Mouse (Mus musculus) lung, postnatal 0 days (tissue): Measurements from ENCODE around the gene Dok5. TPM values are rescaled to one million over a fixed set of nuclear protein-coding genes. Genes with fewer than 3 reads are reported as not detected.

Source experiments
- ATAC-seq: fragments of 200-750 bp; cut with Nextera tagmentation; 2 replicates; pipeline ENCODE4 v1.8.0; 2017; ENCODE audit warnings: moderate library complexity
- DNase-seq: peaks from one replicate; pipeline ENCODE4 v3.0.0-alpha.2; 2016; ENCODE audit warnings: low spot score
- H3K27ac ChIP-seq: fragments of 300-500 bp; sonication (generic); 2 replicates; pipeline ENCODE4 v1.5.1; 2014; ENCODE audit warnings: antibody characterized with exemption, mild to moderate bottlenecking, low read length, mixed read lengths
- H3K27me3 ChIP-seq: fragments of 300-500 bp; sonication (generic); replicated peaks from 2 replicates; pipeline ENCODE4 v1.6.1; 2014; ENCODE audit warnings: low read length, mixed read lengths; ENCODE audit not compliant: insufficient read depth
- H3K36me3 ChIP-seq: fragments of 300-500 bp; sonication (generic); 2 replicates; pipeline ENCODE4 v1.6.1; 2014; ENCODE audit warnings: low read length, mixed read lengths; ENCODE audit not compliant: insufficient read depth
- H3K4me1 ChIP-seq: fragments of 300-500 bp; sonication (generic); 2 replicates; pipeline ENCODE4 v1.6.1; 2014; ENCODE audit warnings: antibody characterized with exemption, low read depth, low read length, mixed read lengths; ENCODE audit not compliant: insufficient read depth
- H3K4me2 ChIP-seq: fragments of 300-500 bp; sonication (generic); replicated peaks from 2 replicates; pipeline ENCODE4 v1.6.1; 2014; ENCODE audit warnings: low read depth, mild to moderate bottlenecking, low read length, moderate library complexity, mixed read lengths
- H3K4me3 ChIP-seq: fragments of 300-500 bp; sonication (generic); 2 replicates; pipeline ENCODE4 v1.5.1; 2014; ENCODE audit warnings: low read depth, low read length
- H3K9ac ChIP-seq: fragments of 300-500 bp; sonication (generic); replicated peaks from 2 replicates; pipeline ENCODE4 v1.6.1; 2014; ENCODE audit warnings: low read depth, mild to moderate bottlenecking
- H3K9me3 ChIP-seq: fragments of 300-500 bp; sonication (generic); 2 replicates; pipeline ENCODE4 v1.6.1; 2016; ENCODE audit warnings: low read length, mixed read lengths
- CTCF ChIP-seq: IDR thresholded peaks from 2 replicates; pipeline ENCODE4 v1.5.1; 2016; ENCODE audit warnings: antibody characterized with exemption, mild to moderate bottlenecking
- EP300 ChIP-seq: IDR thresholded peaks from 2 replicates; pipeline ENCODE4 v1.6.1; 2016; ENCODE audit warnings: antibody characterized with exemption, mild to moderate bottlenecking, control low read depth
- WGBS: fragments of 180-500 bp; shearing (Covaris S2); extraction: QIAGEN DNeasy Blood & Tissue Kit; methylation state at CpG from one replicate; pipeline ENCODE4 v1.1.7; 2014; 5-methylcytosine and 5-hydroxymethylcytosine counted together
- polyA plus RNA-seq: library from polyadenylated mRNA; unstranded; fragments of >200 nt; fragmentation: Nextera tagmentation; extraction: Ambion mirVana; gene quantifications from 2 replicates; pipeline ENCODE4 v1.2.1, GENCODE M21; 2015

Dok5 gene
- polyA plus RNA-seq, 1 experiment from 2014 or later, result 0.55 TPM

DNA sequence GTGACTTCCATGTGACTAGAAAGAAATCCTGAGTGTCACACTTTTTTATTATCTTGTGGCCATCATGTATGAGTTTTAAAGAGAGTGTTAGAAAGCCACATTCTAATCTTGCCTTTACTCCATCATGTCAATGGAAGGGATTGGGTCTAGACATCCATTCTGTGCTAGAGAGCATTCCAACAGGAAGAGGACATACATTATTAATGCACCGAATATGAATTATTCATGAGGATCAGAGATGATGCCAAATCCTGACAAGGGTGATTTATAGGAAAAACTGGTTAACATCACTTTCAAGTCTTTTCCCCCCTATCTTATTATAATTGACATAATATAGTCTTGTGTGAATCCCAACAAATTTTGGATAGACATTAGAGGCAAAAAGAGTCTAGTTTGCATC, 2.1 kb downstream of the Dok5 start:
- DNase-seq (no peak), ATAC-seq (no peak)
- 88% methylated on average over 1 of the region's 1 CpGs for WGBS
- H3K4me1 ChIP-seq, result no peaks in the 10 kb centered on the region
- H3K4me3 ChIP-seq, result no peak overlapping the region
- H3K27ac ChIP-seq, result no peak overlapping the region
- TF ChIP-seq EP300 (no peak), CTCF (no peak)
- no peaks in the 10 kb centered on the region for H3K36me3 ChIP-seq
- peaks cover 10% of the 10 kb centered on the region; the same call in 1 of the 2 replicates for H3K27me3 ChIP-seq
- no peaks in the 10 kb centered on the region for H3K9me3 ChIP-seq
- H3K9ac ChIP-seq, result no peak overlapping the region
- H3K4me2 ChIP-seq, result no peak overlapping the region

GRCm38 (mm10) chr2:170734446-170734845, 2.8 kb downstream of the Dok5 start:
- Histone ChIP-seq H3K27ac (no peak overlapping the region), H3K9ac (no peak overlapping the region), H3K4me1 (no peaks in the 10 kb centered on the region), H3K9me3 (no peaks in the 10 kb centered on the region), H3K36me3 (no peaks in the 10 kb centered on the region), H3K4me3 (no peak overlapping the region), H3K4me2 (no peak overlapping the region), H3K27me3 (peaks cover 10% of the 10 kb centered on the region; the same call in 1 of the 2 replicates)
- DNase-seq (no peak), ATAC-seq (no peak)
- no peak for TF ChIP-seq EP300
- TF ChIP-seq CTCF, result no peak
- 36% methylated on average over 3 of the region's 3 CpGs for WGBS

- H3K36me3 ChIP-seq, result no peaks in the 10 kb centered on the region
- H3K4me1 ChIP-seq, result no peaks in the 10 kb centered on the region
- no peaks in the 10 kb centered on the region for H3K9me3 ChIP-seq
- 87% methylated on average over 9 of the region's 9 CpGs for WGBS
- no peak overlapping the region for H3K9ac ChIP-seq
- no peaks in the 10 kb centered on the region for H3K27me3 ChIP-seq
- DNase-seq (no peak), ATAC-seq (no peak)
- TF ChIP-seq CTCF, result no peak
- TF ChIP-seq EP300, result no peak
- H3K4me2 ChIP-seq, result no peak overlapping the region
- no peak overlapping the region for H3K4me3 ChIP-seq
- no peak overlapping the region for H3K27ac ChIP-seq
These were observed 6.8 kb downstream of the Dok5 start for GRCm38 (mm10) chr2:170738446-170738845.

- no peak overlapping the region for H3K9ac ChIP-seq
- H3K27ac ChIP-seq, result no peak overlapping the region
- no peaks in the 10 kb centered on the region for H3K27me3 ChIP-seq
- no peak for ATAC-seq
- H3K36me3 ChIP-seq, result no peaks in the 10 kb centered on the region
- no peak for DNase-seq
- no peak for TF ChIP-seq EP300
- TF ChIP-seq CTCF, result no peak
- no peak overlapping the region for H3K4me3 ChIP-seq
- H3K4me1 ChIP-seq, result no peaks in the 10 kb centered on the region
- 84% methylated on average over 9 of the region's 9 CpGs for WGBS
- H3K9me3 ChIP-seq, result no peaks in the 10 kb centered on the region
- no peak overlapping the region for H3K4me2 ChIP-seq
These were observed 7.3 kb downstream of the Dok5 start for GRCm38 (mm10) chr2:170738891-170739290.

DNA sequence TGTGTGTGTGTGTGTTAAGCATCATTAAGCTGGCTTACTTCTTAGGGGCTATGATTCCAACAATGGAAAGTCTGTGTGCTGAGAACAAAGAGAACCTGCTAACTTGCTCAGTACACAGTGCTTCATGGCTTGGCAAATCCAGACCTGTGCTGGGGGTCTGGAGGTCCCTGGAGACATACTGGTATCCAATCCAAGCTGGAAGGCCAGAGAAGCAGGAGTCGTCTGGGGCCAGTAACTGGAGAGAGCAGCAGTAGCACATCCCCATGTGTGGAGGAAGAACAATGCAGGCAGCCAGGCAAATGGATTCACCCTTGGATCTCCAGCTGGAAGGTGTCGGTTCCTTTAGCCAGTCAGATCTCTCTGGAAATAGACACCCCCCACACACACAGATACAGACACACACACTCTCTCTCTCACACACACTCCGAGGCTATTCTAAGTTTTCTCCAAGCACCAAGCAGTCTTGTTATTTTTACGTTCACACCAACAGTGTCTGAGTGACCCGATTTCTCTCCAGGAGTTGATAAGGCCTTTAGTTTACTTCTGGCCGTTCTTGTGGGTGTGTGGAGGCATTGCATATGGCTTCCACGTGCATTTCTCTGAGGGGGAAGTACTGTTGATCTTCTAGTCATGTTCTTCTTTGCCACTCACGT, 8.2 kb downstream of the Dok5 start:
- DNase-seq (no peak), ATAC-seq (no peak)
- TF ChIP-seq EP300 (no peak), CTCF (no peak)
- H3K27me3 ChIP-seq, result no peaks in the 10 kb centered on the region
- H3K4me1 ChIP-seq, result no peaks in the 10 kb centered on the region
- no peak overlapping the region for H3K9ac ChIP-seq
- no peaks in the 10 kb centered on the region for H3K9me3 ChIP-seq
- WGBS, result 44% methylated on average over 8 of the region's 8 CpGs
- no peaks in the 10 kb centered on the region for H3K36me3 ChIP-seq
- no peak overlapping the region for H3K4me3 ChIP-seq
- H3K4me2 ChIP-seq, result no peak overlapping the region
- no peak overlapping the region for H3K27ac ChIP-seq

- no peak for ATAC-seq
- no peaks in the 10 kb centered on the region for H3K4me1 ChIP-seq
- no peak overlapping the region for H3K4me2 ChIP-seq
- no peaks in the 10 kb centered on the region for H3K27me3 ChIP-seq
- DNase-seq, result no peak
- no peak overlapping the region for H3K4me3 ChIP-seq
- H3K27ac ChIP-seq, result no peak overlapping the region
- 58% methylated on average over 2 of the region's 2 CpGs for WGBS
- H3K36me3 ChIP-seq, result no peaks in the 10 kb centered on the region
- no peaks in the 10 kb centered on the region for H3K9me3 ChIP-seq
- no peak overlapping the region for H3K9ac ChIP-seq
- TF ChIP-seq CTCF (no peak), EP300 (no peak)
These were observed 11.9 kb downstream of the Dok5 start for GRCm38 (mm10) chr2:170743521-170743920.

DNA sequence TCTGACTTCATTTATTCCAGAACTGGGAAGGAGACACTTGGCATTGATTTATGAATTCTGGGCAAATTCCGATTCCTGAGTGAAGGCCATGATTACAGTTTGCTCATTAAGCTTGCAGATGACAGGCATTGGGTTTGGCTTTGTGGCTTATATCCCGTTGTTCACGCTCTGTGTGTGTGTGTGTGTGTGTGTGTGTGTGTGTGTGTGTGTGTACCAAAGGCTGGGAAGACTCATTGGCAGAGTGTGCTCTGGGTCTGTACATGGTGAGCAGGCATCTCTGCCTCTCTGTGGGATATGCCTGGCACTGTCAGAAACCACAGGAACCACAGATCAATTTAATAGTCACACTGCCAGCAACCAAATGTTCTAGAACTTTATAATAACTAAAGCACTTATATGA, 17.3 kb downstream of the Dok5 start:
- H3K4me3 ChIP-seq, result no peak overlapping the region
- no peak overlapping the region for H3K4me2 ChIP-seq
- H3K9me3 ChIP-seq, result no peaks in the 10 kb centered on the region
- TF ChIP-seq CTCF, result no peak
- TF ChIP-seq EP300, result no peak
- H3K27me3 ChIP-seq, result no peaks in the 10 kb centered on the region
- H3K27ac ChIP-seq, result no peak overlapping the region
- no peaks in the 10 kb centered on the region for H3K4me1 ChIP-seq
- ATAC-seq (no peak), DNase-seq (no peak)
- WGBS, result 72% methylated on average over 3 of the region's 3 CpGs
- H3K9ac ChIP-seq, result no peak overlapping the region
- no peaks in the 10 kb centered on the region for H3K36me3 ChIP-seq
